Mouse (Mus musculus): ENCODE data around the gene Fhod1.
"Not testable (repeated sequence)": the region's sequence is repeated elsewhere in the genome, so short reads cannot be mapped to it uniquely, and the experiment has no call there.

Gene Fhod1

GRCm38 (mm10) chr8:105294776-105295175 is 53.0 kb downstream of the Fhod1 start:
- DNase-seq (ENCODE audit: low spot score): no peak

- DNase-seq (ENCODE audit: low spot score): no peak
These were observed 54.3 kb downstream of the Fhod1 start for GRCm38 (mm10) chr8:105293405-105293804.

GRCm38 (mm10) chr8:105292471-105292870 is 55.3 kb downstream of the Fhod1 start:
- DNase-seq (ENCODE audit: low spot score): no peak

GRCm38 (mm10) chr8:105291802-105292201 is 56.0 kb downstream of the Fhod1 start:
- DNase-seq (ENCODE audit: low spot score): not testable (repeated sequence)

DNA sequence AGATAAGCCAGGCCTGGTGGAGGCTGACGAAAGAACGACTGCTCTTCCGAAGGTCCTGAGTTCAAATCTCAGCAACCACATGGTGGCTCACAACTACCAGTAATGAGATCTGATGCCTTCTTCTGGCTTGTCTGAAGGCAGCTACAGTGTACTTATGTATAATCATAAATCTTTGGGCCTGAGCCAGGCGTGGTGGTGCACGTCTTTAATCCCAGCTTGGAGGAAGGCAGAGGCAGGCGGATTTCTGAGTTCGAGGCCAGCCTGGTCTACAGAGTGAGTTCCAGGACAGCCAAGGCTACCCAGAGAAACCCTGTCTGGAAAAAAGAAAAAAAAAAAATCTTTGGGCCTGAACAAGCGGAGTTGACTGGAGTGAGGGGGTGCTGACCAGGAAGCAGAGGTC is 56.4 kb downstream of the Fhod1 start:
- not testable (repeated sequence) for DNase-seq (ENCODE audit: low spot score)

GRCm38 (mm10) chr8:105290554-105291314 is 57.0 kb downstream of the Fhod1 start:
- DNase-seq (ENCODE audit: low spot score): peak; percentile 89

GRCm38 (mm10) chr8:105289805-105290460 is 57.8 kb downstream of the Fhod1 start, which contains the start of gene 4931428F04Rik:
TSS of gene 4931428F04Rik (minus strand) at chr8:105289864.
- no peak for DNase-seq (ENCODE audit: low spot score)

DNA sequence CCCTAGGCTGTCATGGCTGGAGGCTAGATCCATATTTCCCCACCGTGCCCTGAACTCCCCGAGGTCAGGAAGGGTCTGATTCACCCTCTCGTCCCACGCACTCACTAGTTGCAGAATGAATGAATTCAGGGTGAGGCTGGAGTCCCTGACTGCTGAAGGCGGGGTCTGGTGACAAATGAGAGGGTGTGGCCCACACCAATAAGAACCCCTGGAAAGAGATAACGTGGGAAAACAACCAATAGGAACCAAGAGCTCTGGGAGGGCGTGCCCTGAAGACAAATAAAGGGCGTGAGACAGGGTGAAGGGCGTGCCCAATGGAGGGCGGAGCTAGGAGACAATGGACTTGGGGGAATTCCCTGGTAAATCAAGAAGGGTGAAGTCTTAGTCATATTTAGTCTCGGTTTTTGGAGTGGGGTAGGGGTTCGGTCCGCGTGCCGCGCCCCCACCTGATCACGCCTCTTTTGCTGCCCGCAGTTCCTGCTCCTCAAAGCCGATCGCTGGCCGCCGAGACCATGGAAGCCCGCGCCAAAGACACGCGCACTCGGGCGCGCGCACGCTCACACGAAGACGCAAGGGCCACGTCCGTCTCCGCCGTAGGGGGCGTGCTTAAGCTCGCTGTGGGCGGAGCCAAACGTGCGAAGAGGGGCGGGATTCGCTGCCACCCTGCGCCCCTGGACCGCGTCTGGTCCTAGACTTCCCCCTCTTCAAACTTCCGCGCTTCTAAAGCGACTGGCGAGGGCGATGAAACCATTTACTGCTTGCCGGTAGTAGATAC is 58.6 kb downstream of the Fhod1 start:
- DNase-seq (ENCODE audit: low spot score): peak; percentile 91

GRCm38 (mm10) chr8:105288231-105288630 is 59.5 kb downstream of the Fhod1 start:
- no peak for DNase-seq (ENCODE audit: low spot score)

DNA sequence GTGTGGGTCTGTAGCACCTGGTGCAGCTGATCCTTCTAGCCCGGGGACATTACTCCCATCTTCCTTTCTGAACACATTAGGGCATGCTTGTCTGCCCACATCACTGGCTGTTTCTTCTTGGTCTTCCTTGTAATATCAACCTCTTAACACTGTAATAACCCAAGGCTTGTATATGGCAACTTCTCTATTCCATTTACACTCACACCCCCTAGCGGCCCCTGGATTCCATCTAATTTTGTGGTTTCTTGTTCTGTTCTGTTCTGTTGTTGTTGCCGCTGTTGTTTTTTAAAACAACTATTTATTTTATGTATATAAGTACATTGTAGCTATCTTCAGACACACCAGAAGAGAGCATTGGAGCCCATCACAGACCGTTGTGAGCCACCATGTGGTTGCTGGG is 60.8 kb downstream of the Fhod1 start:
- no peak for DNase-seq (ENCODE audit: low spot score)

DNA sequence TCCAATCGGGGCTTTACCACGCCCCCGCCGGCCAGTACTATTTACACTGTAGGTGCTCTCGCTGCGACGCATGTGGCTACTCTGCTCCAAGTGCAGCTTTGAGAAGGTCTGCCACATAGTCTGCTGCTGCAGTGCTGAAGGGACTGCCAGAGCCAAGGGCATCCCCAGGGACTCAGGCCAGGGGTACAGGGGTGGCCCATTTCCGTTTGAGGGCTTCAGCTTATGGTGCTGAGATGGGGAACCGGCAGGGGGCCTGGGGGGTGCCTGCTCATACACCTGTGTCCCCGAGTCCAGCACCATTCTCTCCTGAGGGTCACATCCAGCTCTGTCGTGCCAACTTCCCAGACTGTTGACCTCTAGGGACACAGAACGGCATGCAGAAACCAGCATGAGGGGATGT is 62.2 kb downstream of the Fhod1 start:
- no peak for DNase-seq (ENCODE audit: low spot score)

DNA sequence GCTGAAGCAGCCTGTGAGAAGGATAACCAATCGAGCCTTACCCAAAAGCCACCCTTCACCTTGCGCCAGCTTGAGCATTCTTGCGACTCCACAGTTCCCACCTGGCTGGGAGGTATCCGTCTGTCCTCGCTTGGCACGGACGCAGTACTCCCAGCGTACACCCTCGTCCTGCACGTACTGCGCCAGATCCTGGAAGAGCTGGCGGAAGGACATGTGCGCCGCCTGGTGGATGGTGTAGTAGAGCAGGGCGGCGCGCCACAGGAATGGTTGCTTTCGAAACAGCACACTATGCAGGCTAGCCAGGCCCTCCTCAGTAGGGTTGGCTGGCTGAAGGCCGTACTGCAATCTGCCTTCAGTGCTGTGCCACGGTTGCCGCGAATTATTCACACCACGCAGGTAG is 64.7 kb downstream of the Fhod1 start:
- DNase-seq (ENCODE audit: low spot score): no peak

- no peak for DNase-seq (ENCODE audit: low spot score)
These were observed 65.5 kb downstream of the Fhod1 start for GRCm38 (mm10) chr8:105282239-105282638.

DNA sequence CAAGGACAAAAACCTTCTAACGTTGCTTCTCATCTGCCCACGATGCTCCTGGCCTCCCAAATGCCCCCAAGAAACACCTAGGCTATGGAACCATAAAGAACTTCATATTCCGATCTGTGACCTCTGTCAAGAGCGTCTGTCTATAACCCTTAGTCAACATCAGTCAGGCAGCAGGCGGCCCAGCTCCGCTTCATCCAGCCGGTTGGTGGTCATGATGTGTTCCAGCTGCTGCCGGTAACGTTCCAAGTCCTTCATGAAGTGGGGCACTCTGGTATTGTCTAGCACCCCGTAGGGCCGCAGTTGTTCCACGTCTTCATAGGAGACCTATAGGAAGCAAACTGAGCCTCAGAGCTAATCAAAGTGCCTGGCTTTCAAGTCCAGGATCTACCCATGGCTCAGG is 65.9 kb downstream of the Fhod1 start:
- no peak for DNase-seq (ENCODE audit: low spot score)

- DNase-seq (ENCODE audit: low spot score): no peak
These were observed 67.2 kb downstream of the Fhod1 start for GRCm38 (mm10) chr8:105280567-105280966.

Data from ovary, postnatal 14 days (tissue).